Mouse (Mus musculus) heart, embryonic 14.5 days (tissue): ENCODE measurements around the gene Cbx6. TPM values are rescaled to one million over a fixed set of nuclear protein-coding genes. Genes with fewer than 3 reads are reported as not detected.
A peak's percentile ranks its signal among the peaks of the same experiment; 100 is the strongest.

Experiments used
- ATAC-seq: fragments of 200-750 bp; cut with Nextera tagmentation; 2 replicates; pipeline ENCODE4 v1.8.0; 2017; ENCODE audit warnings: low read depth, moderate TSS enrichment; ENCODE audit not compliant: insufficient number of reproducible peaks, insufficient read depth, low FRiP score
- H3K27ac ChIP-seq, 2 experiments: fragments of 200-500 bp in 1 of 2; fragments of 300-500 bp in 1 of 2; sonication (generic) in 1 of 2; replicated peaks in 1 of 2; 2 replicates each; pipeline ENCODE4 v1.5.1; 2012 to 2014; ENCODE audit warnings: low read depth in 2 of 2, low read length in 2 of 2, control low read depth in 1 of 2, mild to moderate bottlenecking in 1 of 2, mixed read lengths in 1 of 2; ENCODE audit not compliant: control insufficient read depth in 1 of 2, insufficient read depth in 1 of 2
- H3K27me3 ChIP-seq: fragments of 300-500 bp; sonication (generic); 2 replicates; pipeline ENCODE4 v1.6.1; 2014; ENCODE audit warnings: mild to moderate bottlenecking, low read length, control low read depth; ENCODE audit not compliant: control insufficient read depth, insufficient read depth
- H3K36me3 ChIP-seq: fragments of 300-500 bp; sonication (generic); 2 replicates; pipeline ENCODE4 v1.6.1; 2014; ENCODE audit warnings: mild to moderate bottlenecking, control low read depth, low read length, mixed read lengths; ENCODE audit not compliant: control insufficient read depth, insufficient read depth
- H3K4me1 ChIP-seq, 2 experiments: fragments of 200-500 bp in 1 of 2; fragments of 300-500 bp in 1 of 2; sonication (generic) in 1 of 2; 2 replicates each; pipeline ENCODE4 v1.6.1; 2012 to 2014; ENCODE audit warnings: low read length in 2 of 2, control low read depth in 1 of 2, mixed read lengths in 1 of 2; ENCODE audit not compliant: control insufficient read depth in 2 of 2, insufficient read depth in 2 of 2
- H3K4me2 ChIP-seq: fragments of 300-500 bp; sonication (generic); 2 replicates; pipeline ENCODE4 v1.6.1; 2014; ENCODE audit warnings: mild to moderate bottlenecking, low read length
- H3K4me3 ChIP-seq, 2 experiments: fragments of 200-500 bp in 1 of 2; fragments of 300-500 bp in 1 of 2; sonication (generic) in 1 of 2; 2 replicates each; pipeline ENCODE4 v1.5.1; 2012 to 2014; ENCODE audit warnings: low read length in 2 of 2, mild to moderate bottlenecking in 2 of 2, control low read depth in 1 of 2, low read depth in 1 of 2, moderate library complexity in 1 of 2; ENCODE audit not compliant: control insufficient read depth in 1 of 2, insufficient read depth in 1 of 2
- H3K9ac ChIP-seq: fragments of 300-500 bp; sonication (generic); 2 replicates; pipeline ENCODE4 v1.6.1; 2014; ENCODE audit warnings: mild to moderate bottlenecking, low read length
- H3K9me3 ChIP-seq: fragments of 300-500 bp; sonication (generic); 2 replicates; pipeline ENCODE4 v1.6.1; 2016; ENCODE audit warnings: low read length, control low read depth; ENCODE audit not compliant: control insufficient read depth
- WGBS: fragments of 180-500 bp; shearing (Covaris S2); extraction: QIAGEN DNeasy Blood & Tissue Kit; methylation state at CpG from one replicate; pipeline ENCODE4 v1.1.7; 2014; 5-methylcytosine and 5-hydroxymethylcytosine counted together
- polyA plus RNA-seq: library from polyadenylated mRNA; unstranded; fragments of >200 nt; fragmentation: Nextera tagmentation; extraction: Ambion mirVana; gene quantifications from 2 replicates; pipeline ENCODE4 v1.2.1, GENCODE M21; 2014

The Cbx6 gene
- 23.1 and 33.0 TPM in 2 replicates for polyA plus RNA-seq

DNA sequence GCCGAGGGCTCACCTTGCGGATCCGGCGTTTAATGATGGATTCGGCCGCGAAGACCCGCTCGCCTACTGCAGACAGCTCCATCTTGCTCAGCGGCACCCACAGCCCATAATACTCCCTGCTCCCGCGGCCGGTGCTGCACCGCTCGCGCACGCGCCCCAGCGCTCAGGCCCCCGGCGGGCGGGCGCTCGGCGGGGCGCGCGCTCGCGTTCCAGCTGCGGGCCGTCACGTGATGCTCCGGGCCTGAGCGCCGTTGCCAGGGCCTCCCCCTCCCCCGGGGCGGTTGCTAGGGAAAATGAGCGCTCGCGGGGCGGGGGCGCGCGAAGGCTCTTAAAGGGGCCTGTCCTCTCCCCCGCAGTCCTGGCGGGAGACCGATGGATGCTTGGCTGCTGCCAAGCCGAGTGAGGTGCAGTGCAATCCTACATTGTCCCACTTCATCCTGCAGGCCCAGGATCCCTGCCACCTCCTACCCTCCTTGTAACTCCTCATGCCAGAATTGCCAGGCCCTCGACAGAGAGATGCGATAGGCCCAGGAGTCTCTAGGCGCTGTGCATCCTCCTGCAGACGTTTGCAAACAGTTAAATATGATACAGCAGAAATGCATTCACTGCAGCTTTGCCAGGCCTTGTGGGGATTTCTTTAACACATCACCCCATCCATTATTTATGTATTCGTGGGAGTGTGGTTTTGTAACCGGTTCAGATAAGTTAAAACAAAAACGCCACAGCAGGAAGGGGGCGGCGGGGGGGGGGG lies at the start of gene Cbx6, which contains the start of gene Npcd:
Gene Cbx6 (minus strand): TSS at position 559 of the 751 bp plus-strand sequence.
Gene Npcd (minus strand): TSS at position 108 of the 751 bp plus-strand sequence.
- peak within 1 kb of the TSS; percentile 91 to 94 for H3K27ac ChIP-seq
- peak within 1 kb of the TSS; percentile 96 for H3K9ac ChIP-seq
- H3K27me3 ChIP-seq: no peaks in the 10 kb centered on the region
- H3K4me3 ChIP-seq: peak within 1 kb of the TSS; percentile 82 to 92
- 2% methylated on average over 54 of the region's 58 CpGs for WGBS
- peaks cover 7% of the 10 kb centered on the region for H3K36me3 ChIP-seq
- peak within 1 kb of the TSS; percentile 80 for H3K4me2 ChIP-seq
- peaks cover 14 to 27% of the 10 kb centered on the region in 2 experiments for H3K4me1 ChIP-seq
- H3K9me3 ChIP-seq: no peaks in the 10 kb centered on the region
- peak; percentile 85 for ATAC-seq

DNA sequence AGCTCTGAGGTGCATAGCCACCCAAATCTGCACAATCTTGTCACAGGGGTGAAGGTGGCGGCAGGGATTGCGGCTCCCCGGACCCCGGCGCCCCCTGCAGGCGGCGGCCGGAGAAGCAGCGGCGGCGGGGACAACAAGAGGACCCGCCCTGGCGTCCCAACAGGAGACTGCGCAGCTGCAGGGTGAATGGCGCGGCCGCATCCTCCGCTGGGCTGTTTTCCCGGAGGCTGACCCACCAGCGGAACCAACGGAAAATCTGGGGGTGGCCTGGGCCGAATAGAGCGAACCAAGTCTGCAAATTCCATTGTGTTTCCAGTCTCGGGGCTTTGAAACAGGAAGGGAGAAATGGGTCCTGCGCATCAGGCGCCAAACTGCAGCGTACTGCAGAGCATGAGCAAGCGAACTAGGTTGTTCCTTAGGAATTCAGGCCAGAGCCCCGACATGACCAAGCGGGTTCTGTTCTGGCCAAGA lies 48.9 kb upstream of the Cbx6 start:
- under 1% methylated on average over 30 of the region's 30 CpGs for WGBS
- Histone ChIP-seq H3K9ac (peak overlapping the region; percentile 77), H3K27ac (peak overlapping the region; percentile 75 to 88), H3K36me3 (no peaks in the 10 kb centered on the region), H3K9me3 (no peaks in the 10 kb centered on the region), H3K4me1 (peaks cover 20 to 25% of the 10 kb centered on the region in 2 experiments), H3K4me2 (peak overlapping the region; percentile 71), H3K4me3 (peak overlapping the region; percentile 51 to 77), H3K27me3 (no peaks in the 10 kb centered on the region)
- ATAC-seq: peak; percentile 72

DNA sequence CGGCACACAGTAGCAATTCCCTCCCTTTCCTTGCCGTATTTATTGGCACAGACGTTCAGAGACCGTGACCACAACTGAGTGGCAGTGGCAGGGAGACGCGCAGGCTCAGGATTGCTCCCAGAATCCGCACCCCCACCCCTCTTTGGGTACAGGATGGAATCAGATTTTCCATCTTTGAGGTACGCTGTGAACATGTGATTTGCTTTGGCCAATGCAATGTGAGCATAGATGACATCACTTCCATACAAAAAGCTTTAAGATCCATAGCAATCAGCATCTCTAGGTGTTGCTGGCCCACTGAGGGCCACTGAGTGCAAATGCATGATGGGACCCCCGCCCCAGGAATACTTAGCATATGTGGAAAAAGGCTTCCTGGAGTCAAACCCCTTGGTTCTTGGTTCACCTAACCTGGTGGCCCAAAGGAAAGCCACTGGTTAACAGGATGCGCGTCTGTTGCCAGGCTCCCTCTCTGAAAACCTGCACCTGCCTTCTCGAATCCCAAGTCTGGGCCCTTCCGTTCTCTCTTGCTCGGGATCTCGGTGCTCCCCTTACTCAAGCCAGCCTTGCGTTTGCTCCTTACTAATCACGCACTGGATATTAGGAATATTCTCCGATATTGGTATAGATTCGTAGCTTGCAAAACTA lies 48.3 kb upstream of the Cbx6 start:
- peak overlapping the region in 1 of 2 experiments; percentile 75; a peak in 2 of 4 replicates for H3K27ac ChIP-seq
- peaks cover 20 to 25% of the 10 kb centered on the region in 2 experiments for H3K4me1 ChIP-seq
- H3K4me3 ChIP-seq: peak overlapping the region; percentile 14 to 51
- H3K36me3 ChIP-seq: no peaks in the 10 kb centered on the region
- 25% methylated on average over 19 of the region's 19 CpGs for WGBS
- H3K9me3 ChIP-seq: no peaks in the 10 kb centered on the region
- ATAC-seq: no peak
- H3K9ac ChIP-seq: peak overlapping the region; percentile 77
- no peaks in the 10 kb centered on the region for H3K27me3 ChIP-seq
- H3K4me2 ChIP-seq: peak overlapping the region; percentile 71

DNA sequence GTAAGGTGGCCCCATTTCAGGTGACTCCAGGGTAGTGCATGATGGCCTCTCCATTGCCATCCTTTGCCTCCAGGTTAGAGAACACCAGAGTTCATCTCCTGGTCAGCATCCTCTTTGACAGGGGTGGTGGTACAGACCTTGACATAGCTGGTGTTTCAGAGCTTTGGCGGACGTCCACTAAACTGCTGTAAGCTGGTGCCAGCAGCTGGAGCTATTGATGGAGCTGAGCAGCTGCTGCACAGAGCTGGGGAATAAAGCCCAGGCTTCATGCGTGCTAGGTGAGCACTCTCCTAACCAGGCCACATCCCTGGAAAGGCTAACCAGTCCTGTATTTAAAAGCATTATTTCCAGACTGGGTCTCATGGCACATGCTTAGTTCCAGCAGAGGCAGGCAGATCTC lies 46.0 kb upstream of the Cbx6 start:
- Histone ChIP-seq H3K4me3 (no peak overlapping the region), H3K9ac (no peak overlapping the region), H3K4me2 (no peak overlapping the region), H3K9me3 (no peaks in the 10 kb centered on the region), H3K27ac (peak overlapping the region in 1 of 2 experiments; percentile 95; a peak in 1 of 4 replicates), H3K36me3 (no peaks in the 10 kb centered on the region), H3K27me3 (no peaks in the 10 kb centered on the region), H3K4me1 (peaks cover 20 to 25% of the 10 kb centered on the region in 2 experiments)
- WGBS: 81% methylated on average over 3 of the region's 3 CpGs
- ATAC-seq: no peak

DNA sequence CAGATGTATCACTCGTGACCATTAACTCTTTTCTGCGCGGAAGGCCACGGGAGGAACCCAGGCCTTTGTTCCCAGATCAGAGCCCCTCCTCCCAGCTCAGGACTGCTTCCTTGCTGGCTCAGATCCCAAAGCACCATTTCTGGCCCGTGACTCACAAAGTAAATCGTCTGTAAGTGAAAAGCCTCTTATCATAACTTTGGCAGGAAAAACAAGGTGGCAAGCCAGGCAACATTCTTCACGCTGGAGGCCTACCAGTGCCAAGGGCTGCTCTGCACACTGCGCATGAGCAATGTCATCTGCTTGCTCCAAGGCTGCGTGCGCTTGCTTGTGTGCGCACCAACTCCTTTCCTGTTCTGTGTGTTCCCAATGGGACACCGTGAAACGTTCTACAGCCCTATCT lies 44.8 kb upstream of the Cbx6 start:
- peak; percentile 88 for ATAC-seq
- no peaks in the 10 kb centered on the region for H3K36me3 ChIP-seq
- peak overlapping the region; percentile 10 for H3K4me3 ChIP-seq
- peak overlapping the region; percentile 95 to 98 for H3K27ac ChIP-seq
- H3K4me2 ChIP-seq: peak overlapping the region; percentile 59
- WGBS: 6% methylated on average over 13 of the region's 13 CpGs
- H3K27me3 ChIP-seq: no peaks in the 10 kb centered on the region
- peaks cover 20 to 25% of the 10 kb centered on the region in 2 experiments for H3K4me1 ChIP-seq
- no peaks in the 10 kb centered on the region for H3K9me3 ChIP-seq
- peak overlapping the region; percentile 62 for H3K9ac ChIP-seq

DNA sequence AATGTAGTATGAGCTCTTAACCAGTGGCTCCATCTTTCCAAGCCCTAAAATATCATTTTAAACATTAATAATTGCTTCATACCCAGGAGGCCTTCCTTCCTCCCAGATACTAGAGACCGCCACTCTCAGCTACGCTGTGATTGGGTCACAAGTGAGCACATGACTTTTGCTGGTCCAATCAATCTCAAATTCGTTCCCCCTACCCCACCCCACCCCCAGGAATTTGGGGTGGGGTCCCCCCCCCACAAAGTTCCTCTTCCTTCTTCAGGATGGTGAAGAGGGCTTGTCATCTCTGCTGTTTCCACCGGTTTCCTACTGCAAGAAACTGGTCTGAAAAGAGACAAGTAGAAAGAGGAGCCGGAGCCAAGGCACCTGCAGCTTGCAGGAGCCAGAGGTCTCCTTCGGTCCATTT lies 44.2 kb upstream of the Cbx6 start:
- no peaks in the 10 kb centered on the region for H3K36me3 ChIP-seq
- no peaks in the 10 kb centered on the region for H3K27me3 ChIP-seq
- H3K4me2 ChIP-seq: peak overlapping the region; percentile 59
- 0 out of 2 replicates have a peak, but pooled peaks have one; percentile 4 for ATAC-seq
- WGBS: 37% methylated on average over 6 of the region's 6 CpGs
- H3K4me1 ChIP-seq: peaks cover 20 to 25% of the 10 kb centered on the region in 2 experiments
- peak overlapping the region; percentile 10; a peak in 3 of 4 replicates for H3K4me3 ChIP-seq
- no peaks in the 10 kb centered on the region for H3K9me3 ChIP-seq
- H3K9ac ChIP-seq: peak overlapping the region; percentile 62
- peak overlapping the region; percentile 95 to 98 for H3K27ac ChIP-seq

DNA sequence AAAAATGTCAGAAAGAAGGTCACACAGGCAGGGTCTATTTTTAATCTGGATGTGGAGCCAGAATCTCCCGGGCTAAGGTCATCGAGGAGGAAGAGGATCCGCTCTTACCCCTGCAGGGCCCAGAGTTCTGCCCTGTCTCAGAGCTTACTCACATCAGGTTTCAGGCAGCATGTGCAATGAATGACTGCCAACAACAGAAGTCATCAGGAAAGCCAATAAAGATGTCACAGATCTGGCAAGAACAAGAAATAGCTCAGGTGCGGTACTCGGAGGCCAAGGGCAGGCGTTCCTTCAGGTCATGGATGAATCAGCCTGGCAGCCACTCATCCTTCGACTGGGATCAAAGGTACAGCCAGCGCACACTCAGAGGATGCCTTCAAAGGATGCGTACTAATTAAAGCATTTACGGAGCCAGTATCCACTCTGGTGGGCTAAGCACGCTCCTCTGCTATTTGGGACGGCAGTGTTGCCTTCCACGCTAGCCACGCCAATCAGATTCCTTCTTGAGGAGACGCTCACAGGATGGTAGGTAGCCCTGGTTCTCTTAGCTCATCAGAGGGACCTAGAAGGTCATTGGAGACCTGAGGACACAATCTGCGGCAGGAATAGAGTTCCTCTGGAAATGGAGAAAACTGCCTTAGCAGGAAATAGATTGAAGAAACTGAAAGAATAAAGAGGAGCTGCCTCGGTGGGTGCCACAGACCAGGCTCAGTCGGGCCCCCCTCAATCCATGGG lies 40.9 kb upstream of the Cbx6 start:
- WGBS: 85% methylated on average over 18 of the region's 18 CpGs
- H3K36me3 ChIP-seq: no peaks in the 10 kb centered on the region
- no peaks in the 10 kb centered on the region for H3K27me3 ChIP-seq
- no peaks in the 10 kb centered on the region for H3K9me3 ChIP-seq
- no peak overlapping the region for H3K4me2 ChIP-seq
- H3K4me3 ChIP-seq: no peak overlapping the region
- ATAC-seq: no peak
- H3K4me1 ChIP-seq: peaks cover 14 to 19% of the 10 kb centered on the region in 2 experiments
- no peak overlapping the region for H3K27ac ChIP-seq
- H3K9ac ChIP-seq: no peak overlapping the region
